Mouse (Mus musculus) lung, adult 18-20 months (tissue): ENCODE results near the gene Ibsp.
A peak's percentile ranks its signal among the peaks of the same experiment; 100 is the strongest.

Source experiments
- DNase-seq, 2 experiments: peaks; one replicate each; pipeline ENCODE4 v3.0.0; 2022; ENCODE audit warnings: mixed read lengths in 2 of 2

Gene Ibsp

GRCm38 (mm10) chr5:104298994-104299393, at the start of gene Ibsp:
TSS of gene Ibsp (plus strand) at chr5:104299171.
- no peak for DNase-seq

- DNase-seq = no peak
Observed at GRCm38 (mm10) chr5:104251811-104252210, 47.2 kb upstream of the Ibsp start.

- DNase-seq = no peak
Observed at GRCm38 (mm10) chr5:104256585-104256984, 42.4 kb upstream of the Ibsp start.

- no peak for DNase-seq
Observed at GRCm38 (mm10) chr5:104261908-104262461, 37.0 kb upstream of the Ibsp start.

- DNase-seq = no peak
Observed at GRCm38 (mm10) chr5:104263014-104263776, 35.8 kb upstream of the Ibsp start.

GRCm38 (mm10) chr5:104294201-104294600, 4.8 kb upstream of the Ibsp start:
- no peak for DNase-seq

GRCm38 (mm10) chr5:104314073-104314472, 15.1 kb downstream of the Ibsp start:
- no peak for DNase-seq

GRCm38 (mm10) chr5:104325029-104325428, 26.1 kb downstream of the Ibsp start, which contains the start of gene Mepe:
TSS of gene Mepe (plus strand) at chr5:104325329.
- DNase-seq = no peak

- no peak for DNase-seq
Observed at GRCm38 (mm10) chr5:104326884-104327283, 27.9 kb downstream of the Ibsp start.

- DNase-seq = no peak
Observed at GRCm38 (mm10) chr5:104327389-104327788, 28.4 kb downstream of the Ibsp start.

GRCm38 (mm10) chr5:104327876-104328275, 28.9 kb downstream of the Ibsp start:
- no peak for DNase-seq

GRCm38 (mm10) chr5:104328317-104328850, 29.4 kb downstream of the Ibsp start:
- DNase-seq = no peak

GRCm38 (mm10) chr5:104329381-104329780, 30.4 kb downstream of the Ibsp start:
- DNase-seq = no peak

- DNase-seq = no peak
Observed at GRCm38 (mm10) chr5:104330088-104330487, 31.1 kb downstream of the Ibsp start.

- no peak for DNase-seq
Observed at GRCm38 (mm10) chr5:104332296-104332695, 33.3 kb downstream of the Ibsp start.

- peak; percentile 14 to 25 for DNase-seq
Observed at GRCm38 (mm10) chr5:104333231-104333640, 34.3 kb downstream of the Ibsp start.

GRCm38 (mm10) chr5:104333643-104334042, 34.7 kb downstream of the Ibsp start:
- DNase-seq = no peak

- DNase-seq = no peak
Observed at GRCm38 (mm10) chr5:104334516-104334915, 35.5 kb downstream of the Ibsp start.

- no peak for DNase-seq
Observed at GRCm38 (mm10) chr5:104335962-104336361, 37.0 kb downstream of the Ibsp start.

GRCm38 (mm10) chr5:104337491-104337890, 38.5 kb downstream of the Ibsp start:
- DNase-seq = no peak

GRCm38 (mm10) chr5:104339009-104339408, 40.0 kb downstream of the Ibsp start:
- no peak for DNase-seq

- no peak for DNase-seq
Observed at GRCm38 (mm10) chr5:104339706-104340512, 40.9 kb downstream of the Ibsp start.

GRCm38 (mm10) chr5:104340513-104340829, 41.5 kb downstream of the Ibsp start:
- DNase-seq = no peak

GRCm38 (mm10) chr5:104342881-104343280, 43.9 kb downstream of the Ibsp start:
- no peak for DNase-seq
